Mouse (Mus musculus): ENCODE measurements around the gene Dap.

The Dap gene

GRCm38 (mm10) chr15:31265845-31266244 is 41.7 kb downstream of the Dap start:
- no peak for DNase-seq

GRCm38 (mm10) chr15:31268148-31268547 is 44.0 kb downstream of the Dap start:
- no peak for DNase-seq

GRCm38 (mm10) chr15:31269558-31269957 is 45.4 kb downstream of the Dap start:
- DNase-seq = no peak

GRCm38 (mm10) chr15:31272695-31273094 is 48.6 kb downstream of the Dap start:
- no peak for DNase-seq

- no peak for DNase-seq
These were observed 49.4 kb downstream of the Dap start for GRCm38 (mm10) chr15:31273509-31273908.

- no peak for DNase-seq
These were observed 54.0 kb downstream of the Dap start for GRCm38 (mm10) chr15:31278090-31278489.

GRCm38 (mm10) chr15:31279120-31279519 is 55.0 kb downstream of the Dap start:
- DNase-seq = no peak

GRCm38 (mm10) chr15:31279577-31280004 is 55.5 kb downstream of the Dap start:
- no peak for DNase-seq

- no peak for DNase-seq
These were observed 55.9 kb downstream of the Dap start for GRCm38 (mm10) chr15:31280059-31280458.

GRCm38 (mm10) chr15:31280683-31281082 is 56.6 kb downstream of the Dap start:
- DNase-seq = no peak

- no peak for DNase-seq
These were observed 57.7 kb downstream of the Dap start for GRCm38 (mm10) chr15:31281830-31282229.

GRCm38 (mm10) chr15:31282353-31282752 is 58.2 kb downstream of the Dap start:
- no peak for DNase-seq

- DNase-seq = no peak
These were observed 60.0 kb downstream of the Dap start for GRCm38 (mm10) chr15:31284142-31284541.

GRCm38 (mm10) chr15:31284922-31285631 is 61.0 kb downstream of the Dap start:
- DNase-seq = no peak

- no peak for DNase-seq
These were observed 61.6 kb downstream of the Dap start for GRCm38 (mm10) chr15:31285695-31286094.

- no peak for DNase-seq
These were observed 68.5 kb downstream of the Dap start for GRCm38 (mm10) chr15:31292627-31293026.

GRCm38 (mm10) chr15:31294311-31294710 is 70.2 kb downstream of the Dap start:
- DNase-seq = no peak

GRCm38 (mm10) chr15:31296882-31297776 is 73.0 kb downstream of the Dap start:
- DNase-seq = no peak

- DNase-seq = no peak
These were observed 73.6 kb downstream of the Dap start for GRCm38 (mm10) chr15:31297777-31298137.

- DNase-seq = no peak
These were observed 75.3 kb downstream of the Dap start for GRCm38 (mm10) chr15:31299258-31299917.

- DNase-seq = no peak
These were observed 78.3 kb downstream of the Dap start for GRCm38 (mm10) chr15:31302293-31302990.

- DNase-seq = no peak
These were observed 80.2 kb downstream of the Dap start for GRCm38 (mm10) chr15:31304302-31304701.

- DNase-seq = no peak
These were observed 81.1 kb downstream of the Dap start for GRCm38 (mm10) chr15:31305181-31305580.
